Mouse (Mus musculus): ENCODE results near the gene Olfr1126.
"Not testable (repeated sequence)": the region's sequence is repeated elsewhere in the genome, so short reads cannot be mapped to it uniquely, and the experiment has no call there.

The Olfr1126 gene

DNA sequence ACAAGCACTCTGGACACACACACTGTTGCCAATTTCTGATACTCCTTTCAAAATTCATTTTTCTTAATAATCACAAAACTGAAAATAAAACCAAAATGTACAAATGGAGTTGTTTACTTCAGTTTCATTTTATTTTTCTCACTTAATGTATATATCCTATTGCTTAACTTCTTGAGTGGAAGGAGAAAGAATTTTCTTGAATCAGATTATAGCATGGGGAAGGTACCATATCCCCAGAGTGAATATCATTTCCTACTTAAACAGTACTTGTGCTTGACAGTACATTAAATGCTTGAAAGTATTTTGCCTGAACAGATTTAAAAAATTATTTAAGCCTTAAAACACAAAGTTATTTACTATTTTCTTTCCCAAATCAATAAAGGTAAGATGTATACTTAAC, at the start of gene Olfr1126:
Olfr1126 (plus strand) TSS at position 301 of the 400 bp plus-strand sequence.
- no peak for DNase-seq

DNA sequence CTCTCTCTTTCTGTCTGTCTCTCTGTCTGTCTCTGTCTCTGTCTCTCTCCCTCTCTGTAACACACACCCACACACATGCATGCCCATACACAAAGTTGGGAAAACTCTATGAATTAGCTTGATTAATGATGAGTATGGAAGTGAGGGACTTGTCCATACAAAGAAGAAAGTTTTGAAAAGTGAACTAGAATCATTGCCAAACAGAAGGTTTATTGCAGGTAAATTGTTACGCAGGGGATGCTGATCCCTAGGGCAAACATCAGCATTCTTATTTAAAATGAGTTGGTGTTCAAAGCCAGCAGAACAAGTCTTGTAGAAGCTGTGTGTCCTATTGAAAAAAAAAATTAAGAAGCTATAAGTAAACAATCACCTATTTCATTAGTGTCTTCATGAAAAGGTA, 37.4 kb upstream of the Olfr1126 start, which contains the start of gene Olfr1123:
Olfr1123 (plus strand) TSS at position 301 of the 400 bp plus-strand sequence.
- no peak for DNase-seq

DNA sequence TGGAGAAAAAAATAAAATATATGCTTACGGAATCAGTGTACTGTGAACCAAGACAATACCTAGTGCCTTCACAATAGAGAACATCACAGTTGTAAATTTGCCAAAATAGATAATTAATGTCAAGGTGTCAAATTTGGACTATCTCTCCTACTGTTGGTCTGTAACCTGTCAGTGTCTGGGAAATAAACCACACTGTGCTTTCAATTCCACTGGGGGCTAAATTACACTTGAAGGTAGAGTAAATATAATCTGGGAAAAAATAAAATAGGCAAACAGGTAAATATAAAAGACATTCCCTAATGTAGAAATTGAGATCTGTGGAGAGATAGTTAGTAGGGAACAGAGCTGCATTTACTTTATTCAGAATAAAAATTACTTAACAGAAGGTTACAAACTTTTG, 23.8 kb upstream of the Olfr1126 start, which contains the start of gene Olfr1124:
Olfr1124 (plus strand) TSS at position 301 of the 400 bp plus-strand sequence.
- DNase-seq: no peak

DNA sequence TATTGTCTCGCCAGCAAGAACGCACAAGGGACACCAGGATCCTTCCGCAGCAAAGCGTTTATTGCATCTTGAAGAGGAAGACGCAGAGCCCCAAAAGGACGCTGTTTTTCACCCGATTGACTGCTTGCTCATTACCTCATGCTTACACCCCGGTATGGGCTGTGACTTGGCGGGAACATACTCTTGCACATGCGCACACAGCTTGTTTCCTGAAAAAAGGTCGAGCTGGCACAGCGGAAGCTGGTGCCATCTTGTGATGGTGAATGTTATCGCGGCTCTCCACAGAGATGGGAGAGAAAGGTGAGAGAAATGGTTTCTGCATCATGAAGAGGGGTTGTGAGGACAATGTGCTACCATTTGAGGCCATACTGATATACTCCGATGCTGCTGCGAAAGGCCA, 16.0 kb upstream of the Olfr1126 start:
- no peak for DNase-seq

DNA sequence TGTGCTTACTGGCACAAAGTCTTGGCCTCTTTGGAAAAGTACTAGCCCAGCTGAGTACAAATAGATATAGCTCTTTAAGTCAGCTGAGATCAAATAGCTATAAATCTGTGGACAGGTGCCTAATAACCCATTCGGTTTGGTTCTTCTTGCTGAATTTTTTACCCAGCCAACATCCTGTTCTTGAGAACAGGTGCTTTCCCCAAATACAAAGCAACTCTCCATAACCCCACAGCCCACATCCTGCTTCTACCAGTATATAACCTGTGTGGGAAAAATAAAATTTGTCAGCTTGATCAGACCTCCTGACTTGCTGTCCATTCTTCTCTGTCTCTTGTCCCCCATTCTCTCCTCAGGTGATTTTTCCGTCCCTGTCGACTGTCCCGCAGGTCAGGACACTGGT, 8.0 kb downstream of the Olfr1126 start:
- no peak for DNase-seq

DNA sequence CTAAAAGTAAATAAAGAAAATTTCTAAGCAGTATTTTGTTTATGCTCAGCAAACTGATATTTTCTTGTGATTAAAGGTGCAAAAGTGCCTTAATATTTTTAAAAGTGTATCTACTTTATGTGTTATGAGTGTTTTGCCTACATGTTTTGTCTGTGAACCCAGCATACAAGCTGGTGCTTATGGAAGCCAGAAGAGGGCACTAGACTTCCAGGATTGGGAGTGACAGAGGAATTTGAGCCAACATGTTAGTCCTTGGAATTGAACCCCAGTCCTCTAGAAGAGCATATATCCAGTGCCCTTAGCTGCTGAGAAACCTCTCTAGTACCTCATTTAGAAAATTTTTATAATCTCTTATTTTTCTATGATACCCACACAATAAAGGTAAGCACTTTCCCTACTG, 26.4 kb downstream of the Olfr1126 start:
- DNase-seq: no peak

DNA sequence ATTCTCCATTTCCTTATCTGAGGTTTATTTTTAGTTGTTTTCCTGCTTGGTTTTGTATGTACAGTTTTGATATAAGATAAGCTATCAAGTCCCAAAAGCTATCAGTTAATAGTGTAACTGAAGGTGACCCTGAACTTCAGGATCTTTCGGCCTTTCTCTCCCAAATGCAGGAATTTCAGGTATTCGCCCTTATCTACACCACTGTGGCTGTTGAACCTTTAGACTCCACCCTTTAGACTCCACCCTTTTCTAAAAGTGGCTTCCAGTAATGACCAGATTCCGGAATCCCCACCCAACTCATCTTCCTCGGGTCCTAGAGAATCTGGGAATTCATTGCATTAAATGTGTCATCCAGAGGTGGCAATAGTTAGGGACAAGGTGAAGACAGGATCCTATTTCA, 27.4 kb downstream of the Olfr1126 start:
- DNase-seq: no peak

DNA sequence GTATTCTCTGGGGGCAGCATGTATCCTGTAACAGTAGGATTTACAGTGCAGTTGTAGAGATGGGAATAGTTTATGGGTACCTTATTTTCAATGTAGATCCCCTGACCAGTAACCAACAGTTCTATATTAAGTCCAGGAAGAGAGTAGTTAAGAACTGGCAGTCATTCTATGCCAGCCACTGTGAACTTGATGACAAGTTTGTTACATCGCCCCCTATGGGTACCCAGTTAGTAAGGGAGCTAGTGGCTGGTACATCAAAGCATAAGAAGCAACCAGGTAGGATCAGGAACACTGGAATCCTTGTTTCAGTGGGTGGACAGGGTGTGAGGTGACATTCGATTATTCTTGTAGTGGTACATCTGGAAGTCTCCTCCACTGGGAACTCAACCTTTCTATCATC, 28.5 kb downstream of the Olfr1126 start:
- DNase-seq: no peak

DNA sequence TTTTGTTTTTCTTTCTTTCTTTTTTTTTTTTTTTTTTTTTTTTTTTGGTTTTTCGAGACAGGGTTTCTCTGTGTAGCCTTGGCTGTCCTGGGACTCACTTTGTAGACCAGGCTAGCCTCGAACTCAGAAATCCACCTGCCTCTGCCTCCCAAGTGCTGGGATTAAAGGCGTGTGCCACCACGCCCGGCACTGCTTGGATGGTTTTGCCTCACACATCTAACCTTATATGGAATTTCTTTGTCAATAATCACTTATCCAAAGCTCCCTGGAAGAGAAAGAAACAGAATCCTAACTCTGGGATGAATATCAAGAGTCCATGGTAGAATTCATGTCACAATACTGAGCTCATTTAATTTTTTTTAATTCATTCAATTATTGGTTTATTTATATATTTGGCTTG, 43.2 kb downstream of the Olfr1126 start, which contains the start of gene Pramel7:
Pramel7 (minus strand) TSS at position 101 of the 400 bp plus-strand sequence.
- not testable (repeated sequence) for DNase-seq

DNA sequence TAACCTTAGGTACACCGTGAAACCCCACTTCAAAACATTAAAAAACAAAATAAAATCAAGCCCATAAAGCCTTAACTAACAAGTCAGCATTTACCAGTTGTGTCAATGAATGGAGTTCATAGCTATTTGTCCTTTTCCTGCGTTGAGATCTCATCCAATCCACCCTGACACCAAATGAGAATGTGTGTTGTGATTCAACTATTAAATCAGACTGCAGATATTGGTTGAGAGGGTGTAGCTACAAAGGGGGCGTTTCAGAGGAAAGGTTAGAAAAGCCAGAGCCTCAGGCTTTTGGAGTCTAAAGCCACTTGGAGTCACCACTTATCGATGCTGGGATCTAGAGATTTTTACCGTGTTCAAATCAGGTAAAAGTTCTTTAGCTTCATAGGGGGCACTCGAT, 52.5 kb downstream of the Olfr1126 start, which contains the start of gene Pramel6:
Pramel6 (plus strand) TSS at position 301 of the 400 bp plus-strand sequence.
- no peak for DNase-seq
